Mouse (Mus musculus) adrenal gland, postnatal 36 days (tissue): ENCODE results near the gene 1600012H06Rik. TPM values are rescaled to one million over a fixed set of nuclear protein-coding genes. Genes with fewer than 3 reads are reported as not detected.

Experiments used
- total RNA-seq, 2 experiments: library from RNA; stranded (reverse); gene quantifications; 2 replicates each; pipeline ENCODE4 v1.2.3; 2021

Gene 1600012H06Rik
- total RNA-seq, 2 experiments from 2014 or later = 30.6 to 44.4 TPM

Other genes starting within 250 kb of the 1600012H06Rik start
- gene Thbs2, start 248.9 kb upstream of the 1600012H06Rik start, total RNA-seq = 1 to 10 TPM; 2.7 to 3.5 TPM
- gene Wdr27, start within 50 bp of the 1600012H06Rik start, total RNA-seq = 1 to 10 TPM; 5.4 to 5.8 TPM
- 10 to 100 TPM; 52.5 to 74.4 TPM for gene Phf10, start 18.1 kb downstream of the 1600012H06Rik start, total RNA-seq
- gene 9030025P20Rik, start 35.3 kb downstream of the 1600012H06Rik start, total RNA-seq = 1 to 10 TPM; 5.4 to 5.8 TPM
- not detected for gene Gm3417, start 35.6 kb downstream of the 1600012H06Rik start, total RNA-seq
- gene Gm3435, start 67.0 kb downstream of the 1600012H06Rik start, total RNA-seq = 1 to 10 TPM; 2.9 to 6.7 TPM
- 10 to 100 TPM; 33.2 to 41.1 TPM for gene Ermard, start 98.0 kb downstream of the 1600012H06Rik start, total RNA-seq
- gene Tcte3, start 98.3 kb downstream of the 1600012H06Rik start, total RNA-seq = 1 to 10 TPM; 1.4 to 1.6 TPM
- 1 to 10 TPM; 4.1 to 4.2 TPM for gene Gm3448, start 98.4 kb downstream of the 1600012H06Rik start, total RNA-seq